Comparison of ENCODE assay signal across 27 mouse cellular contexts in the genomic region with DNA sequence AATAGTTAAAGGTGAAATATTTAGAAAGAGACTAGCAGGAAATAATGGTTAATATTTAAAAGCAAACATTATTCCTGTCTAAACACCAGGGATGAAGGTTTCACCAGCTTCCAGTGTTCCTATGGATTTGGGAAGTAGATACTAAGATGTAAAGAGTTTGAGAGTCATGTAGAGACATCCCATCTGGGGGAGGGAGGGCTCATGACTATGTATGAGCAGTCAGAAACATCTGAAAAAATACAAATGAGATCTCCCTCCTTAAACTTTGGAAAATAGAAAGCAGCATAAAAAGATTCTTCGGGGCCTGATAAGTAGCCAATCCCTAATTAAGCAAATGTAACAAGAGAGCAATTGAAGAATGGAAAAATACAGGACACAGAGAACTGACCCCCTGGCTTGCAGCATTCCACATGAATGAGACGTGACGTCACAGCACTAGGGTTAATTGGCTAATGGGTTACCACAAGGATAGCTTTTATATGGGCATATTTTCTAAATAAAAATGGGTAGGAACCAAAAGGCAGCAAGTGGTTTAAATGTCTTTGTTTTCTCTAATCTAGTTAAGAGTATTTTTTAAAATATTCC. TPM values are rescaled to one million over a fixed set of nuclear protein-coding genes. Genes with fewer than 3 reads are reported as not detected.
DNase-seq lines count a peak whose midpoint lies in the region; ATAC-seq and TF ChIP-seq lines count a peak whose summit lies in the region.
"Had no signal": no experiment of that assay in that cellular context is flagged by ENCODE, and none has a peak within 500 bp of the region (broad histone marks: within the 10 kb centered on the region; RNA-seq: fewer than 3 reads in every experiment).

No protein-coding gene starts in this region.

- TF ChIP-seq CTCF in liver, adult 2 months (IDR thresholded peaks at IDR 0.05; ENCODE audit: low read depth, low read length) = no peak

- no peaks in the 10 kb centered on the region for H3K36me3 ChIP-seq in liver, adult 2 months (ENCODE audit: control insufficient read depth, insufficient read depth, low read length)
- no peaks in the 10 kb centered on the region for H3K36me3 ChIP-seq in forebrain, embryonic 14.5 days (ENCODE audit: control insufficient read depth, insufficient read depth, low read length)
- no peaks in the 10 kb centered on the region for H3K36me3 ChIP-seq in kidney, embryonic 15.5 days
- H3K36me3 ChIP-seq: heart, embryonic 10.5 days; hindbrain, embryonic 10.5 days; limb, embryonic 12.5 days; lung, embryonic 15.5 days; midbrain, embryonic 12.5 days; neural tube, embryonic 13.5 days had no signal

- DNase-seq in liver, adult 2 months (ENCODE audit: extremely low read depth, low read depth, low spot score) = peak; percentile 1
- DNase-seq in liver = no peak
- DNase-seq in forebrain, embryonic 14.5 days (ENCODE audit: low spot score) = peak; percentile 68
- DNase-seq in left cerebral cortex, adult 9 months (ENCODE audit: low spot score in 2 of 2) = no peak
- DNase-seq in urinary bladder, postnatal 14 days (ENCODE audit: low spot score) = no peak
- DNase-seq: cerebellum, adult 11-12 months; cerebellum, postnatal 25 days; embryo, embryonic 11 days; thymus, postnatal 25 days had no signal

- no peaks in the 10 kb centered on the region for H3K27me3 ChIP-seq in liver, adult 2 months (ENCODE audit: control insufficient read depth, insufficient read depth, low read length)
- H3K27me3 ChIP-seq in forebrain, embryonic 14.5 days (replicated peaks; ENCODE audit: control insufficient read depth, insufficient read depth, low read length) = no peaks in the 10 kb centered on the region
- no peaks in the 10 kb centered on the region for H3K27me3 ChIP-seq in kidney, embryonic 15.5 days
- H3K27me3 ChIP-seq: limb, embryonic 12.5 days; lung, embryonic 15.5 days; midbrain, embryonic 12.5 days; neural tube, embryonic 13.5 days had no signal

- H3K9me3 ChIP-seq in forebrain, embryonic 14.5 days (replicated peaks; ENCODE audit: control insufficient read depth, low read length) = no peaks in the 10 kb centered on the region
- no peaks in the 10 kb centered on the region for H3K9me3 ChIP-seq in kidney, embryonic 15.5 days (replicated peaks)
- H3K9me3 ChIP-seq: heart, embryonic 10.5 days; hindbrain, embryonic 10.5 days; limb, embryonic 12.5 days; lung, embryonic 15.5 days; midbrain, embryonic 12.5 days; neural tube, embryonic 13.5 days had no signal

- H3K4me2 ChIP-seq in forebrain, embryonic 14.5 days (ENCODE audit: low read length) = no peak overlapping the region
- H3K4me2 ChIP-seq in kidney, embryonic 15.5 days = no peak overlapping the region
- H3K4me2 ChIP-seq: limb, embryonic 12.5 days; lung, embryonic 15.5 days; midbrain, embryonic 12.5 days; neural tube, embryonic 13.5 days had no signal

- no peak overlapping the region for H3K27ac ChIP-seq in liver, adult 2 months (replicated peaks; ENCODE audit: insufficient read depth, low read depth, low read length)
- H3K27ac ChIP-seq in forebrain, embryonic 14.5 days (ENCODE audit: low read depth, low read length) = no peak overlapping the region
- peak overlapping the region; percentile 37; the same call in 1 of the 2 replicates for H3K27ac ChIP-seq in kidney, embryonic 15.5 days
- H3K27ac ChIP-seq: heart, embryonic 10.5 days; hindbrain, embryonic 10.5 days; limb, embryonic 12.5 days; liver, embryonic 14.5 days; lung, embryonic 15.5 days; macrophage; midbrain, embryonic 12.5 days; neural tube, embryonic 13.5 days had no signal

- H3K4me1 ChIP-seq in liver, adult 2 months (ENCODE audit: control insufficient read depth, insufficient read depth, low read length) = no peaks in the 10 kb centered on the region
- H3K4me1 ChIP-seq in forebrain, embryonic 14.5 days (ENCODE audit: control insufficient read depth, insufficient read depth, low read length) = peaks cover 7% of the 10 kb centered on the region; the same call in 1 of the 2 replicates
- peaks cover 12% of the 10 kb centered on the region for H3K4me1 ChIP-seq in kidney, embryonic 15.5 days
- H3K4me1 ChIP-seq: heart, embryonic 10.5 days; hindbrain, embryonic 10.5 days; limb, embryonic 12.5 days; lung, embryonic 15.5 days; midbrain, embryonic 12.5 days; neural tube, embryonic 13.5 days had no signal

- H3K9ac ChIP-seq in liver, adult 2 months (ENCODE audit: low read depth, low read length) = no peak overlapping the region
- no peak overlapping the region for H3K9ac ChIP-seq in forebrain, embryonic 14.5 days (ENCODE audit: low read length)
- H3K9ac ChIP-seq in kidney, embryonic 15.5 days = no peak overlapping the region
- H3K9ac ChIP-seq: limb, embryonic 12.5 days; liver, embryonic 14.5 days; lung, embryonic 15.5 days; midbrain, embryonic 12.5 days; neural tube, embryonic 13.5 days had no signal

- H3K4me3 ChIP-seq in liver, adult 2 months (ENCODE audit: insufficient read depth, low read depth, low read length) = no peak overlapping the region
- no peak overlapping the region for H3K4me3 ChIP-seq in forebrain, embryonic 14.5 days (ENCODE audit: low read depth, low read length)
- H3K4me3 ChIP-seq in kidney, embryonic 15.5 days (replicated peaks) = no peak overlapping the region
- H3K4me3 ChIP-seq: heart, embryonic 10.5 days; hindbrain, embryonic 10.5 days; limb, embryonic 12.5 days; lung, embryonic 15.5 days; midbrain, embryonic 12.5 days; neural tube, embryonic 13.5 days had no signal

- peak; percentile 77 for ATAC-seq in forebrain, embryonic 14.5 days
- ATAC-seq in kidney, embryonic 15.5 days (replicated peaks; ENCODE audit: low FRiP score) = 0 out of 2 replicates have a peak, but pooled peaks have one; percentile 29
- no peak for ATAC-seq in CD4-positive, CD25-positive, alpha-beta regulatory T cell, adult 4 months
- ATAC-seq: activated CD4-positive, CD25-positive, alpha-beta regulatory T cell, adult 4 months had no signal

- WGBS in liver, adult 2 months = 85% methylated on average over 3 of the region's 3 CpGs
- WGBS in forebrain, embryonic 14.5 days = 12% methylated on average over 3 of the region's 3 CpGs
- WGBS in kidney, embryonic 15.5 days = 49% methylated on average over 3 of the region's 3 CpGs

- no peaks in the 10 kb centered on the region for H3K79me2 ChIP-seq in liver, adult 2 months (ENCODE audit: control insufficient read depth, insufficient read depth, low read length)

- TF ChIP-seq POLR2A in liver, adult 2 months (IDR thresholded peaks at IDR 0.05; ENCODE audit: extremely low read depth, insufficient read depth, low read length) = no peak

RNA-seq across cellular contexts. Expression of a gene that starts 45.3 kb away (rescaled TPM):
- total RNA-seq in liver, adult 2 months (2014; rRNA removed) = not detected in 2 replicates
- not detected in 2 replicates for polyA plus RNA-seq in liver, adult 2 months (2012; rRNA removed)
- polyA plus RNA-seq in forebrain, embryonic 14.5 days (2014; fragmentation: Nextera tagmentation; extraction: Ambion mirVana) = not detected in 2 replicates
- not detected in 2 replicates for polyA plus RNA-seq in kidney, embryonic 15.5 days (2015; fragmentation: Nextera tagmentation; extraction: Ambion mirVana)
- not detected for polyA plus RNA-seq in CD4-positive, CD25-positive, alpha-beta regulatory T cell, adult 4 months (2017; shearing (Covaris generic))
- total RNA-seq: adrenal gland, postnatal 14 days; gastrocnemius, adult 18-20 months; layer of hippocampus, postnatal 10 days; left cerebral cortex, postnatal 10 days had no signal
- polyA plus RNA-seq: activated CD4-positive, CD25-positive, alpha-beta regulatory T cell, adult 4 months; gonadal fat pad, adult 2 months; heart, embryonic 10.5 days; heart, postnatal 0 days; hindbrain, embryonic 10.5 days; limb, embryonic 12.5 days; liver, embryonic 14.5 days; lung, embryonic 15.5 days; macrophage; midbrain, embryonic 12.5 days; neural tube, embryonic 13.5 days; testis, adult 2 months had no signal

Comparison
In these comparisons a context has a peak if more than half of its experiments do, and no peak if none do; other contexts are left out.
1. DNase-seq: peak in liver, adult 2 months (single experiment) and forebrain, embryonic 14.5 days (single experiment); none in liver (single experiment), left cerebral cortex, adult 9 months (0 of 2) and urinary bladder, postnatal 14 days (single experiment).